25 mouse cellular contexts compared by ENCODE assay signal in the genomic region with DNA sequence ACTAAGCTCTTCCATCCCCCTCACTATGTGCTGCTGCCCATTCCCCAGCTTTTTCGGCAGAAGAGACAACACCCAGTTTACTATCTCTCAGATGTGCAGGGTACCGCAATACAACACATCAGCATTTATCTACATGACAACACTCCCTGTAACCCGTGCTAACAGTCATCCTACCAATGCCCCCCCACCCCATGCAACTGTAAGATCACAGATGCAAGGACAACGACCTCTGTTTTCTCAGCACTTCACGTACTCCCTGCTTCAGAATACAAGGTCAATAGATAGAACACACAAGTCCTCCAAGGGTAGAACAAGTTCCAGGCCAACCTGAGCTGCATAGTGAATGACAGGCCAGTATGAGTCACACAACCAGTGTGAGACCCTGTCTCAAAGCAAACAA. TPM values are rescaled to one million over a fixed set of nuclear protein-coding genes. Genes with fewer than 3 reads are reported as not detected.
DNase-seq lines count a peak whose midpoint lies in the region; ATAC-seq and TF ChIP-seq lines count a peak whose summit lies in the region.
"Had no signal": no experiment of that assay in that cellular context is flagged by ENCODE, and none has a peak within 500 bp of the region (broad histone marks: within the 10 kb centered on the region; RNA-seq: fewer than 3 reads in every experiment).

No protein-coding gene starts in this region.

- H3K4me2 ChIP-seq in liver, embryonic 12.5 days, result peak overlapping the region; percentile 27
- no peak overlapping the region for H3K4me2 ChIP-seq in midbrain, postnatal 0 days (ENCODE audit: low read depth, low read length, poor library complexity, severe bottlenecking)
- H3K4me2 ChIP-seq in hindbrain, embryonic 13.5 days, result no peak overlapping the region
- H3K4me2 ChIP-seq: embryonic facial prominence, embryonic 12.5 days; forebrain, embryonic 12.5 days; heart, embryonic 15.5 days; hindbrain, embryonic 14.5 days; lung, embryonic 15.5 days; midbrain, embryonic 15.5 days had no signal

- peak overlapping the region; percentile 29; the same call in 1 of the 2 replicates for H3K27ac ChIP-seq in ES-Bruce4 (ENCODE audit: insufficient read depth, low read length)
- H3K27ac ChIP-seq in liver, embryonic 12.5 days, result peak overlapping the region; percentile 45; the same call in 1 of the 2 replicates
- no peak overlapping the region for H3K27ac ChIP-seq in midbrain, postnatal 0 days (ENCODE audit: low read depth, low read length)
- H3K27ac ChIP-seq in hindbrain, embryonic 13.5 days, result no peak overlapping the region
- H3K27ac ChIP-seq: embryonic facial prominence, embryonic 12.5 days; forebrain, embryonic 12.5 days; gastrocnemius, adult 2 months; heart, embryonic 15.5 days; hindbrain, embryonic 14.5 days; lung, embryonic 15.5 days; midbrain, embryonic 15.5 days had no signal

- peak; percentile 90 for DNase-seq in R1 (ENCODE audit: low read depth, low spot score)
- no peak for DNase-seq in midbrain, postnatal 0 days (ENCODE audit: low spot score)
- DNase-seq: cerebellum, adult 11 months; cerebellum, adult 9-11 months; gastrocnemius, adult 2 months; heart, postnatal 36 days; kidney, adult 18-20 months; kidney, postnatal 4 days; lung, postnatal 36 days; right cerebral cortex, adult 18-20 months had no signal

- TF ChIP-seq POLR2A in ES-Bruce4 (IDR thresholded peaks at IDR 0.05; ENCODE audit: insufficient read depth, low read length), result no peak

- H3K27me3 ChIP-seq in ES-Bruce4 (ENCODE audit: control insufficient read depth, insufficient read depth, low read length, poor library complexity, severe bottlenecking), result no peaks in the 10 kb centered on the region
- H3K27me3 ChIP-seq in liver, embryonic 12.5 days (replicated peaks), result no peaks in the 10 kb centered on the region
- no peaks in the 10 kb centered on the region for H3K27me3 ChIP-seq in midbrain, postnatal 0 days (ENCODE audit: insufficient read depth, low read length)
- H3K27me3 ChIP-seq in hindbrain, embryonic 13.5 days, result no peaks in the 10 kb centered on the region
- H3K27me3 ChIP-seq: CH12.LX; embryonic facial prominence, embryonic 12.5 days; forebrain, embryonic 12.5 days; heart, embryonic 15.5 days; lung, embryonic 15.5 days; midbrain, embryonic 15.5 days; Patski had no signal

- no peaks in the 10 kb centered on the region for H3K36me3 ChIP-seq in ES-Bruce4 (ENCODE audit: control insufficient read depth, insufficient read depth, low read length, poor library complexity, severe bottlenecking)
- no peaks in the 10 kb centered on the region for H3K36me3 ChIP-seq in liver, embryonic 12.5 days
- no peaks in the 10 kb centered on the region for H3K36me3 ChIP-seq in midbrain, postnatal 0 days (ENCODE audit: insufficient read depth, low read length)
- 0 out of 2 replicates have a peak, but pooled peaks cover 4% of the 10 kb centered on the region for H3K36me3 ChIP-seq in hindbrain, embryonic 13.5 days
- H3K36me3 ChIP-seq: embryonic facial prominence, embryonic 12.5 days; forebrain, embryonic 12.5 days; heart, embryonic 15.5 days; lung, embryonic 15.5 days; midbrain, embryonic 15.5 days had no signal

- no peak for TF ChIP-seq CTCF in ES-Bruce4 (IDR thresholded peaks at IDR 0.05; ENCODE audit: low read depth, low read length)
- no peak for TF ChIP-seq CTCF in midbrain, postnatal 0 days (IDR thresholded peaks at IDR 0.05)

- no peak overlapping the region for H3K9ac ChIP-seq in ES-Bruce4 (ENCODE audit: low read depth, poor library complexity, severe bottlenecking)
- H3K9ac ChIP-seq in liver, embryonic 12.5 days, result no peak overlapping the region; the same call in 1 of the 2 replicates
- H3K9ac ChIP-seq in midbrain, postnatal 0 days (replicated peaks; ENCODE audit: low read length, poor library complexity, severe bottlenecking), result no peak overlapping the region
- H3K9ac ChIP-seq in hindbrain, embryonic 13.5 days, result no peak overlapping the region
- H3K9ac ChIP-seq: embryonic facial prominence, embryonic 12.5 days; forebrain, embryonic 12.5 days; heart, embryonic 15.5 days; hindbrain, embryonic 14.5 days; lung, embryonic 15.5 days; midbrain, embryonic 15.5 days had no signal

- peak; percentile 86 for ATAC-seq in liver, embryonic 12.5 days
- ATAC-seq in megakaryocyte progenitor cell, adult 5-6 weeks (replicated peaks; ENCODE audit: poor library complexity), result peak; percentile 90
- no peak for ATAC-seq in midbrain, postnatal 0 days (ENCODE audit: low FRiP score)
- no peak for ATAC-seq in activated CD4-positive, CD25-positive, alpha-beta regulatory T cell, adult 4 months
- no peak for ATAC-seq in hindbrain, embryonic 13.5 days (ENCODE audit: low FRiP score)
- ATAC-seq: inflammation-experienced regulatory T-cells, adult 6 months; midbrain, embryonic 15.5 days; Patski had no signal

- TF ChIP-seq EP300 in ES-Bruce4 (IDR thresholded peaks at IDR 0.05; ENCODE audit: insufficient read depth, low read depth, low read length), result 0 out of 2 replicates have a peak, but pooled peaks have one; percentile 7

- H3K9me3 ChIP-seq in ES-Bruce4 (replicated peaks; ENCODE audit: control insufficient read depth, insufficient read depth, low read length, poor library complexity, severe bottlenecking), result no peaks in the 10 kb centered on the region
- H3K9me3 ChIP-seq in liver, embryonic 12.5 days (replicated peaks), result no peaks in the 10 kb centered on the region
- no peaks in the 10 kb centered on the region for H3K9me3 ChIP-seq in midbrain, postnatal 0 days (ENCODE audit: low read length)
- H3K9me3 ChIP-seq in hindbrain, embryonic 13.5 days, result no peaks in the 10 kb centered on the region
- H3K9me3 ChIP-seq: embryonic facial prominence, embryonic 12.5 days; forebrain, embryonic 12.5 days; heart, embryonic 15.5 days; lung, embryonic 15.5 days; midbrain, embryonic 15.5 days had no signal

- H3K4me1 ChIP-seq in ES-Bruce4 (ENCODE audit: control insufficient read depth, insufficient read depth, low read length), result no peaks in the 10 kb centered on the region
- H3K4me1 ChIP-seq in liver, embryonic 12.5 days, result peaks cover 68% of the 10 kb centered on the region
- no peaks in the 10 kb centered on the region for H3K4me1 ChIP-seq in midbrain, postnatal 0 days (ENCODE audit: insufficient read depth, low read length)
- peaks cover 5% of the 10 kb centered on the region; the same call in 1 of the 2 replicates for H3K4me1 ChIP-seq in hindbrain, embryonic 13.5 days (replicated peaks)
- H3K4me1 ChIP-seq: embryonic facial prominence, embryonic 12.5 days; forebrain, embryonic 12.5 days; midbrain, embryonic 15.5 days had no signal

- no peak overlapping the region for H3K4me3 ChIP-seq in ES-Bruce4 (ENCODE audit: low read depth, low read length)
- no peak overlapping the region for H3K4me3 ChIP-seq in liver, embryonic 12.5 days
- no peak overlapping the region for H3K4me3 ChIP-seq in midbrain, postnatal 0 days (ENCODE audit: low read depth, low read length)
- no peak overlapping the region for H3K4me3 ChIP-seq in hindbrain, embryonic 13.5 days
- H3K4me3 ChIP-seq: embryonic facial prominence, embryonic 12.5 days; forebrain, embryonic 12.5 days; gastrocnemius, adult 2 months; heart, embryonic 15.5 days; lung, embryonic 15.5 days; midbrain, embryonic 15.5 days; myocyte had no signal

- 21% methylated on average over 5 of the region's 5 CpGs for WGBS in liver, embryonic 12.5 days (ENCODE audit: insufficient replicate concordance)
- WGBS in midbrain, postnatal 0 days, result 96% methylated on average over 5 of the region's 5 CpGs
- 96% methylated on average over 5 of the region's 5 CpGs for WGBS in hindbrain, embryonic 13.5 days

RNA-seq across cellular contexts. Expression of a gene that starts 28.9 kb away (rescaled TPM):
- 251 and 257 TPM in 2 replicates for polyA plus RNA-seq in ES-Bruce4 (2011; ENCODE audit: insufficient read depth, insufficient read length, low read depth, missing spikeins)
- polyA plus RNA-seq in liver, embryonic 12.5 days (2016; fragmentation: Nextera tagmentation; extraction: Ambion mirVana), result 15.1 and 17.5 TPM in 2 replicates
- total RNA-seq in megakaryocyte progenitor cell, adult 5-6 weeks (2015), result 103 and 130 TPM in 2 replicates
- 123 and 159 TPM in 2 replicates for total RNA-seq in megakaryocyte progenitor cell, adult 5-6 weeks (2017)
- 338 and 390 TPM in 2 replicates for total RNA-seq in midbrain, postnatal 0 days (2014; rRNA removed)
- polyA plus RNA-seq in midbrain, postnatal 0 days (2015; fragmentation: Nextera tagmentation; extraction: Ambion mirVana), result 59.7 and 73.3 TPM in 2 replicates
- polyA plus RNA-seq in activated CD4-positive, CD25-positive, alpha-beta regulatory T cell, adult 4 months (2017; shearing (Covaris generic)), result 100 to 1,000 TPM; 141 to 142 TPM
- 67.3 and 69.5 TPM in 2 replicates for polyA plus RNA-seq in hindbrain, embryonic 13.5 days (2015; fragmentation: Nextera tagmentation; extraction: Ambion mirVana)

Comparison
In these comparisons a context has a peak if more than half of its experiments do, and no peak if none do; other contexts are left out.
1. H3K27ac ChIP-seq: peak in ES-Bruce4 (single experiment) and liver, embryonic 12.5 days (single experiment); none in midbrain, postnatal 0 days (single experiment) and hindbrain, embryonic 13.5 days (single experiment).
2. ATAC-seq: peak in liver, embryonic 12.5 days (single experiment) and megakaryocyte progenitor cell, adult 5-6 weeks (single experiment); none in midbrain, postnatal 0 days (single experiment), activated CD4-positive, CD25-positive, alpha-beta regulatory T cell, adult 4 months (single experiment) and hindbrain, embryonic 13.5 days (single experiment).